Mouse (Mus musculus) right cerebral cortex, adult 2 months (tissue): ENCODE data around the gene Foxn3.
A peak's percentile ranks its signal among the peaks of the same experiment; 100 is the strongest.

ENCODE experiments used
- DNase-seq, 2 experiments: peaks; one replicate each; pipeline ENCODE4 v3.0.0; 2021 to 2022; ENCODE audit warnings: low spot score in 2 of 2

Gene Foxn3

GRCm38 (mm10) chr12:99182338-99182737, 381.0 kb downstream of the Foxn3 start:
- DNase-seq, result no peak

- no peak for DNase-seq
These were observed 383.1 kb downstream of the Foxn3 start for GRCm38 (mm10) chr12:99180234-99180824.

- DNase-seq, result no peak
These were observed 388.3 kb downstream of the Foxn3 start for GRCm38 (mm10) chr12:99174979-99175621.

- DNase-seq, result no peak
These were observed 391.2 kb downstream of the Foxn3 start for GRCm38 (mm10) chr12:99172170-99172569.

- peak; percentile 38 to 42 for DNase-seq
These were observed 393.5 kb downstream of the Foxn3 start for GRCm38 (mm10) chr12:99169925-99170324.

GRCm38 (mm10) chr12:99166091-99166490, 397.3 kb downstream of the Foxn3 start:
- DNase-seq, result no peak

GRCm38 (mm10) chr12:99163342-99163682, 400.1 kb downstream of the Foxn3 start:
- no peak for DNase-seq

GRCm38 (mm10) chr12:99162639-99163341, 400.6 kb downstream of the Foxn3 start:
- no peak for DNase-seq

- peak; percentile 39 to 44 for DNase-seq
These were observed 401.2 kb downstream of the Foxn3 start for GRCm38 (mm10) chr12:99162188-99162587.

GRCm38 (mm10) chr12:99160061-99160460, 403.3 kb downstream of the Foxn3 start:
- no peak for DNase-seq

- DNase-seq, result no peak
These were observed 407.5 kb downstream of the Foxn3 start for GRCm38 (mm10) chr12:99155904-99156303.

GRCm38 (mm10) chr12:99154230-99154629, 409.2 kb downstream of the Foxn3 start:
- DNase-seq, result no peak

- DNase-seq, result no peak
These were observed 409.7 kb downstream of the Foxn3 start for GRCm38 (mm10) chr12:99153664-99154063.

GRCm38 (mm10) chr12:99150126-99150525, 413.3 kb downstream of the Foxn3 start:
- DNase-seq, result peak; percentile 37 to 55

GRCm38 (mm10) chr12:99149193-99149592, 414.2 kb downstream of the Foxn3 start:
- DNase-seq, result no peak
